Mouse (Mus musculus): ENCODE results near the gene Sbk3. TPM values are rescaled to one million over a fixed set of nuclear protein-coding genes. Genes with fewer than 3 reads are reported as not detected.

The Sbk3 gene
- total RNA-seq, 2 experiments from 2014 or later: not detected

DNA sequence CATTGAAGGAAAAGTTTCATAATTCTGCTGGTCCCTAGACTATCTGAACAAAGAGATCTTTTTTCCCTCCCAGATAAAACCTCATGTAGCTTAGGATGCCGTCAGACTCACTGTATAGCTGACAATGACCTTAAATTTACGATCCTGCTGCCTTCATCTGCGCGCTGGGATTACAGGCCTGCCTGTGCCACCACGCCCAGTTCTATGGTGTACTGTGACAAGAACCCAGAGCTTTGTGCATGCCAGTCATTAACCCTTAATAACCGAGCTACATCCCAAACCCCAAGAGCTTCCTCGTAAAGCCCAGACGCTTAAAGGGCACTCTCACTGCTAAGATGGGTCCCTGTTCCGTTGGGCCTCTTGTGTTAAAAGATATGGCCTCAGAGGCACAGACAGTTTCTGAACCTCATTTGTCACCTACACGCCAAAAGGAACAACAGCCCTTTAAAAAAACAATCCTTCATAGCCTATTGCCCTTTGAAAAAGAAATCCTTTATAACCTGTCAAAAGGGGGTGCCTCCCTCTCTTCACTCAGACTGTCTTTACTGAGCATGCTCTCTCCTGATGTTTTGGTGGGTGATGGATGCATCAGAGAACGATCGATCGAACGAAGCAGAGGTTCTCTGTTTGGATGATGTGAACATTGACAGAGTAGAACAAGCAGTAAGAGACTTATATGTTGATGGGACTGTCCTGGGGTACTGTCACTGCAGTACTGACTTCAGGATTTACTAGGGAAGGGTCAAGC, 55.1 kb downstream of the Sbk3 start:
- ATAC-seq (ENCODE audit: poor library complexity, severe bottlenecking): peak; percentile 34; the same call in 1 of the 2 replicates

Other genes starting within 250 kb of the Sbk3 start
Only the 30 nearest of the 33 such genes appear.
- 29.5 and 32.4 TPM in 2 replicates for gene Cox6b2, start 218.1 kb downstream of the Sbk3 start, total RNA-seq (2015)
- gene Cox6b2, start 218.1 kb downstream of the Sbk3 start, total RNA-seq (2017): 20.5 and 24.8 TPM in 2 replicates
- gene Fam71e2, start 199.9 kb downstream of the Sbk3 start, total RNA-seq (2015): not detected in 2 replicates
- gene Fam71e2, start 199.9 kb downstream of the Sbk3 start, total RNA-seq (2017): not detected in 2 replicates
- gene Il11, start 188.3 kb downstream of the Sbk3 start, total RNA-seq (2015): not detected in 2 replicates
- gene Il11, start 188.3 kb downstream of the Sbk3 start, total RNA-seq (2017): not detected in 2 replicates
- not detected in 2 replicates for gene Tmem190, start 188.2 kb downstream of the Sbk3 start, total RNA-seq (2015)
- gene Tmem190, start 188.2 kb downstream of the Sbk3 start, total RNA-seq (2017): not detected in 2 replicates
- 1.3 and 3.0 TPM in 2 replicates for gene Tmem238, start 181.5 kb downstream of the Sbk3 start, total RNA-seq (2015)
- gene Tmem238, start 181.5 kb downstream of the Sbk3 start, total RNA-seq (2017): 0.61 and 2.5 TPM in 2 replicates
- gene Rpl28, start 178.3 kb downstream of the Sbk3 start, total RNA-seq (2015): 1,340 and 1,433 TPM in 2 replicates
- 535 and 673 TPM in 2 replicates for gene Rpl28, start 178.3 kb downstream of the Sbk3 start, total RNA-seq (2017)
- 313 and 324 TPM in 2 replicates for gene Ube2s, start 158.6 kb downstream of the Sbk3 start, total RNA-seq (2015)
- 178 and 185 TPM in 2 replicates for gene Ube2s, start 158.6 kb downstream of the Sbk3 start, total RNA-seq (2017)
- gene Shisa7, start 126.5 kb downstream of the Sbk3 start, total RNA-seq (2015): not detected in 2 replicates
- gene Shisa7, start 126.5 kb downstream of the Sbk3 start, total RNA-seq (2017): not detected in 2 replicates
- gene Isoc2b, start 100.9 kb downstream of the Sbk3 start, total RNA-seq (2015): 6.5 and 9.2 TPM in 2 replicates
- 70.2 and 91.2 TPM in 2 replicates for gene Isoc2b, start 100.9 kb downstream of the Sbk3 start, total RNA-seq (2017)
- 2.3 and 3.0 TPM in 2 replicates for gene Isoc2a, start 94.0 kb downstream of the Sbk3 start, total RNA-seq (2015)
- gene Isoc2a, start 94.0 kb downstream of the Sbk3 start, total RNA-seq (2017): 5.0 TPM in 2 replicates
- gene Gm36210, start 64.7 kb downstream of the Sbk3 start, total RNA-seq (2015): not detected in 2 replicates
- gene Gm36210, start 64.7 kb downstream of the Sbk3 start, total RNA-seq (2017): not detected in 2 replicates
- 6.7 and 7.3 TPM in 2 replicates for gene Zfp628, start 56.0 kb downstream of the Sbk3 start, total RNA-seq (2015)
- gene Zfp628, start 56.0 kb downstream of the Sbk3 start, total RNA-seq (2017): 1.9 and 3.0 TPM in 2 replicates
- gene Nat14, start 49.1 kb downstream of the Sbk3 start, total RNA-seq (2015): 0.13 and 0.82 TPM in 2 replicates
- gene Nat14, start 49.1 kb downstream of the Sbk3 start, total RNA-seq (2017): 0.11 and 1.1 TPM in 2 replicates
- gene Ssc5d, start 45.4 kb downstream of the Sbk3 start, total RNA-seq (2015): not detected in 2 replicates
- 0.04 TPM in 1 of 2 replicates, not detected in the other for gene Ssc5d, start 45.4 kb downstream of the Sbk3 start, total RNA-seq (2017)
- not detected in 2 replicates for gene Sbk2, start 6.8 kb downstream of the Sbk3 start, total RNA-seq (2015)
- not detected in 2 replicates for gene Sbk2, start 6.8 kb downstream of the Sbk3 start, total RNA-seq (2017)
- 5.7 and 14.9 TPM in 2 replicates for gene Zfp579, start 25.0 kb upstream of the Sbk3 start, total RNA-seq (2015)
- gene Zfp579, start 25.0 kb upstream of the Sbk3 start, total RNA-seq (2017): 0.81 and 0.89 TPM in 2 replicates
- 24.8 and 26.2 TPM in 2 replicates for gene Zfp524, start 43.2 kb upstream of the Sbk3 start, total RNA-seq (2015)
- 13.5 and 13.9 TPM in 2 replicates for gene Zfp524, start 43.2 kb upstream of the Sbk3 start, total RNA-seq (2017)
- gene Fiz1, start 43.5 kb upstream of the Sbk3 start, total RNA-seq (2015): 19.2 and 20.6 TPM in 2 replicates
- gene Fiz1, start 43.5 kb upstream of the Sbk3 start, total RNA-seq (2017): 9.3 and 12.1 TPM in 2 replicates
- gene Gm44973, start 44.3 kb upstream of the Sbk3 start, total RNA-seq (2015): 0.30 TPM in 1 of 2 replicates, not detected in the other
- not detected in 2 replicates for gene Gm44973, start 44.3 kb upstream of the Sbk3 start, total RNA-seq (2017)
- gene Zfp865, start 49.2 kb upstream of the Sbk3 start, total RNA-seq (2015): 11.9 and 12.0 TPM in 2 replicates
- 13.6 and 14.4 TPM in 2 replicates for gene Zfp865, start 49.2 kb upstream of the Sbk3 start, total RNA-seq (2017)
- 0.13 and 0.48 TPM in 2 replicates for gene Ccdc106, start 49.4 kb upstream of the Sbk3 start, total RNA-seq (2015)
- 2.1 TPM in 1 of 2 replicates, not detected in the other for gene Ccdc106, start 49.4 kb upstream of the Sbk3 start, total RNA-seq (2017)
- 0.62 TPM in 1 of 2 replicates, not detected in the other for gene 4632433K11Rik, start 63.0 kb upstream of the Sbk3 start, total RNA-seq (2015)
- 0.81 TPM in 1 of 2 replicates, not detected in the other for gene 4632433K11Rik, start 63.0 kb upstream of the Sbk3 start, total RNA-seq (2017)
- gene Zfp784, start 67.3 kb upstream of the Sbk3 start, total RNA-seq (2015): 2.5 and 3.2 TPM in 2 replicates
- gene Zfp784, start 67.3 kb upstream of the Sbk3 start, total RNA-seq (2017): 1.7 TPM in 2 replicates
- 0.25 and 1.6 TPM in 2 replicates for gene Zfp580, start 80.4 kb upstream of the Sbk3 start, total RNA-seq (2015)
- gene Zfp580, start 80.4 kb upstream of the Sbk3 start, total RNA-seq (2017): not detected in 2 replicates
- 68.6 and 71.0 TPM in 2 replicates for gene U2af2, start 91.0 kb upstream of the Sbk3 start, total RNA-seq (2015)
- gene U2af2, start 91.0 kb upstream of the Sbk3 start, total RNA-seq (2017): 153 and 170 TPM in 2 replicates
- gene Epn1, start 109.1 kb upstream of the Sbk3 start, total RNA-seq (2015): 74.6 and 79.4 TPM in 2 replicates
- gene Epn1, start 109.1 kb upstream of the Sbk3 start, total RNA-seq (2017): 76.4 and 88.9 TPM in 2 replicates
- not detected in 2 replicates for gene Rfpl4, start 145.8 kb upstream of the Sbk3 start, total RNA-seq (2015)
- gene Rfpl4, start 145.8 kb upstream of the Sbk3 start, total RNA-seq (2017): not detected in 2 replicates
- 1.9 and 2.4 TPM in 2 replicates for gene Rasl2-9, start 154.8 kb upstream of the Sbk3 start, total RNA-seq (2015)
- gene Rasl2-9, start 154.8 kb upstream of the Sbk3 start, total RNA-seq (2017): 1.2 TPM in 1 of 2 replicates, not detected in the other
- gene Vmn1r55, start 178.5 kb upstream of the Sbk3 start, total RNA-seq (2015): not detected in 2 replicates
- gene Vmn1r55, start 178.5 kb upstream of the Sbk3 start, total RNA-seq (2017): not detected in 2 replicates
- not detected in 2 replicates for gene Vmn1r56, start 225.6 kb upstream of the Sbk3 start, total RNA-seq (2015)
- not detected in 2 replicates for gene Vmn1r56, start 225.6 kb upstream of the Sbk3 start, total RNA-seq (2017)

All from megakaryocyte, adult 5-6 weeks (primary cell).